Mouse (Mus musculus) lung, postnatal 14 days (tissue): ENCODE measurements around the gene Timd4.

Experiments
- DNase-seq: peaks from one replicate; pipeline ENCODE4 v3.0.0; 2021

Gene Timd4

GRCm38 (mm10) chr11:46810511-46810910 is at the start of gene Timd4:
Timd4 (plus strand) TSS chr11:46810800.
- no peak for DNase-seq

GRCm38 (mm10) chr11:46776879-46777278 is 33.7 kb upstream of the Timd4 start:
- no peak for DNase-seq

- DNase-seq, result no peak
These were observed 30.8 kb upstream of the Timd4 start for GRCm38 (mm10) chr11:46779811-46780210.

- no peak for DNase-seq
These were observed 6.2 kb upstream of the Timd4 start for GRCm38 (mm10) chr11:46804440-46804839.

GRCm38 (mm10) chr11:46817692-46818091 is 7.1 kb downstream of the Timd4 start:
- DNase-seq, result no peak

GRCm38 (mm10) chr11:46819930-46820329 is 9.3 kb downstream of the Timd4 start:
- DNase-seq, result no peak

GRCm38 (mm10) chr11:46830348-46830747 is 19.7 kb downstream of the Timd4 start:
- peak; percentile 40 for DNase-seq

- DNase-seq, result no peak
These were observed 24.5 kb downstream of the Timd4 start for GRCm38 (mm10) chr11:46835080-46835479.

GRCm38 (mm10) chr11:46842015-46842726 is 31.6 kb downstream of the Timd4 start:
- no peak for DNase-seq

GRCm38 (mm10) chr11:46846661-46847060 is 36.1 kb downstream of the Timd4 start:
- no peak for DNase-seq

- DNase-seq, result no peak
These were observed 37.2 kb downstream of the Timd4 start for GRCm38 (mm10) chr11:46847827-46848220.

GRCm38 (mm10) chr11:46848221-46848971 is 37.8 kb downstream of the Timd4 start:
- no peak for DNase-seq

GRCm38 (mm10) chr11:46864809-46865208 is 54.2 kb downstream of the Timd4 start:
- no peak for DNase-seq

GRCm38 (mm10) chr11:46868594-46868993 is 58.0 kb downstream of the Timd4 start:
- no peak for DNase-seq

- DNase-seq, result no peak
These were observed 65.2 kb downstream of the Timd4 start for GRCm38 (mm10) chr11:46875774-46876173.

- no peak for DNase-seq
These were observed 71.9 kb downstream of the Timd4 start for GRCm38 (mm10) chr11:46882456-46882855.

- no peak for DNase-seq
These were observed 78.5 kb downstream of the Timd4 start for GRCm38 (mm10) chr11:46889093-46889492.
